Mouse (Mus musculus): Measurements from ENCODE around the gene 4921511C20Rik.

4921511C20Rik gene

DNA sequence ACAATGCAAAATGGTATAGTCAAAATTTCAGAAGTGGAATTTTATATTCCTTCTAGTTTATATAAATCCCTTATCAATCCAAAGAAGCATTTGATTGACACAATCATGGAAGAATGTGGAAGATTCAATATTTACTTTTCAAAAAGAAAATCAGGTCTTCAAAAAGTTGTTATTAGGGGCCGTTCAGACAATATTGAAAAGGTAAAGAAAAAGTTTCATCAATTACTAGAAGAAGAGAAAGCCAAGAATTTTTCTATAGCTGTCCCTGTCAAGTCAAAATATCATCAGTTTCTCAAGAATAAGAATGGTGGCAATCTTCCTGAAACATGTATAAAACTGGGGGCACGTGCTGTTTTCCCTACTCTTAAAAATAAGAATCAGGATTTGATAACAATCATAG lies at the start of gene 4921511C20Rik:
4921511C20Rik (plus strand) TSS at position 301 of the 400 bp plus-strand sequence.
- no peak for DNase-seq

Data from right cerebral cortex, postnatal 4 days (tissue).